Mouse (Mus musculus): ENCODE measurements around the gene Syt3. TPM values are rescaled to one million over a fixed set of nuclear protein-coding genes. Genes with fewer than 3 reads are reported as not detected.

Gene Syt3
- polyA plus RNA-seq, 1 experiment from 2014 or later: 0.70 TPM

DNA sequence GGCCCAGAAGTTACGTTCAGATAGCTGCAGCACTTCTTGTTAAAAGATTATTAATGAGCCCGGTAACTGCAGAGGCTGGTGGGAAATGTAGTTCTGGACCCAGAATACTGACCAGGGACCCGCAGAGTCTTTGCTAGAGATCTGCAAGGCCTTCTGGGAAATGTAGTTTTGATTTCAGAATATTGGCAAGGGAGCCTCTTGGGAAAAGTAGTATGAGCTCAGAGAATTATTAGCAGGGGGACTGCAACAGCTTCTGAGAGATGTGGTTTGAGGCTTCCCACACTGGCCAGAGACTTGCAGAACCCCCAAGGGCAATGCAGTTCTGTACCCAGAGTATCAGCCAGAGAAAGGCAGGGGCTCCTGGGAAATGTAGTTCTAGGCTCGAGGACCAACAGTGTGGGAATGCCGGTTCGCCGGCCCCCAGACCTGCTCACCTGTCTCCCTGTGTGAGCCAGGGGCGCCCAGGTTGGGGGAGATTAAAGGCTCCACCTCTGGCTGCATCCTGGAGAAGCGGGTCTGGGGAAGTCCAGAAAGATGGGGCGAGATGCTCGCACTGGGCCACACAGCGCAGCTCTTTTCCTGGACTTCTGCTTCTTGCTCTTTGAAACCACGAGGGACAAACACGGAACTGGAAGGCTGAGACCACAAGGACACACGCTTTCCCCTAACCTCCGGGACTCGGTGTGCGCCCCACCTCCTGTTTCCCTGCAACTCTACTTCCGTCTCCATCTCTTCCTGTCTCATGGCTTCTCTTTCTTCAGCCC, 9.8 kb upstream of the Syt3 start:
- Histone ChIP-seq H3K4me2 (ENCODE audit: low read depth, low read length) (peak overlapping the region; percentile 98), H3K9ac (ENCODE audit: low read length) (peak overlapping the region; percentile 78), H3K27ac (ENCODE audit: low read length) (peak overlapping the region; percentile 56), H3K4me3 (ENCODE audit: low read length) (peak overlapping the region; percentile 80), H3K27me3 (ENCODE audit: control insufficient read depth, insufficient read depth, low read length) (no peaks in the 10 kb centered on the region), H3K9me3 (replicated peaks; ENCODE audit: control insufficient read depth, low read length) (no peaks in the 10 kb centered on the region), H3K4me1 (ENCODE audit: control insufficient read depth, insufficient read depth, low read length) (peaks cover 19% of the 10 kb centered on the region), H3K36me3 (ENCODE audit: control insufficient read depth, insufficient read depth) (no peaks in the 10 kb centered on the region)
- WGBS: under 1% methylated on average over 19 of the region's 19 CpGs
- ATAC-seq (replicated peaks; ENCODE audit: extremely low read depth, insufficient read depth, low FRiP score): peak; percentile 92

DNA sequence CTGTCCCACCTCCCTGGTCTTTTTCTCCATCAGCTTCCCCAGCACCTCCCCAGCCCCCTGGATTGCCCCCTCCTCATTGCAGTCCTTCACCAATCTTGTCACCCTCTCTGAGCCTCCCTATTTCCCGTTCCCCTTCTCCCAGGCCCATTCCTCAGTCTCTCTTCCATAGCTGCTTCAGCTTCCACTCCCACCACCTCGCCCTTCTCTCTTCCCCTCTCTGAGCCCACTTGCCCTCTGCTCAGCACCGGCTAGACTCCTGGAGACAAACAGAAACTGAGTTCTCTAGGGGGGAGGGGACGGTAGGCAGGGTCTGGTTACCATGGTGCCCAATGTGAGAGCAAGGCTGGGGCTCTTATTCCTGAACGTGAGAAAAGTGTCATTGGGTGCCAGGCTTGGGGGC, 9.1 kb upstream of the Syt3 start:
- no peak for ATAC-seq (replicated peaks; ENCODE audit: extremely low read depth, insufficient read depth, low FRiP score)

DNA sequence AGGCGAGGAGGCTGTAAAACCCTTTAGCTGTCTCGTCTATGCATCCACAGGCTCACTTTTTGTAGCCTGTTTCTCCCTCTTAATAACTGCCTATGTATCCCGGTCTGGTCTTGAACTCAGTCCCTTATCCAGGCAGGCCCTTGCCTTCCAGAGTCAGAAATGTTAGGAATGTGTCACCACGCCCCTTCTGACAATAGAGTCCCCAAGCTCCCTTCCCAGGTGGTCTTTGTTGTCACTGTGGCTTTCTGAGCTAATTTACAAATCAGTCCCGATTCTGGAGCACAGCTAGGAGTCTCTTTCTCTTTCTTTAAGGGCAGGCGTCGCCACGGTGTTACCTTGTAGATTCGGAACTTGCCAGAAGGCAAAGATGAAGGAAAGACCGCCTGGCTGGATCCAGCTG, 8.7 kb upstream of the Syt3 start:
- Histone ChIP-seq H3K9ac (ENCODE audit: low read length) (no peak overlapping the region), H3K9me3 (replicated peaks; ENCODE audit: control insufficient read depth, low read length) (no peaks in the 10 kb centered on the region), H3K4me3 (ENCODE audit: low read length) (no peak overlapping the region), H3K4me1 (ENCODE audit: control insufficient read depth, insufficient read depth, low read length) (peaks cover 19% of the 10 kb centered on the region), H3K4me2 (ENCODE audit: low read depth, low read length) (no peak overlapping the region; the same call in 1 of the 2 replicates), H3K36me3 (ENCODE audit: control insufficient read depth, insufficient read depth) (no peaks in the 10 kb centered on the region), H3K27me3 (ENCODE audit: control insufficient read depth, insufficient read depth, low read length) (no peaks in the 10 kb centered on the region), H3K27ac (ENCODE audit: low read length) (no peak overlapping the region)
- 14% methylated on average over 10 of the region's 10 CpGs for WGBS
- no peak for ATAC-seq (replicated peaks; ENCODE audit: extremely low read depth, insufficient read depth, low FRiP score)

More for the DNA sequence above, 9.1 kb upstream of the Syt3 start:
- Histone ChIP-seq H3K4me2 (ENCODE audit: low read depth, low read length) (peak overlapping the region; percentile 98), H3K4me1 (ENCODE audit: control insufficient read depth, insufficient read depth, low read length) (peaks cover 19% of the 10 kb centered on the region), H3K27me3 (ENCODE audit: control insufficient read depth, insufficient read depth, low read length) (no peaks in the 10 kb centered on the region), H3K4me3 (ENCODE audit: low read length) (peak overlapping the region; percentile 80), H3K9me3 (replicated peaks; ENCODE audit: control insufficient read depth, low read length) (no peaks in the 10 kb centered on the region), H3K27ac (ENCODE audit: low read length) (no peak overlapping the region), H3K36me3 (ENCODE audit: control insufficient read depth, insufficient read depth) (no peaks in the 10 kb centered on the region), H3K9ac (ENCODE audit: low read length) (peak overlapping the region; percentile 78)
- 8% methylated on average over 5 of the region's 5 CpGs for WGBS

DNA sequence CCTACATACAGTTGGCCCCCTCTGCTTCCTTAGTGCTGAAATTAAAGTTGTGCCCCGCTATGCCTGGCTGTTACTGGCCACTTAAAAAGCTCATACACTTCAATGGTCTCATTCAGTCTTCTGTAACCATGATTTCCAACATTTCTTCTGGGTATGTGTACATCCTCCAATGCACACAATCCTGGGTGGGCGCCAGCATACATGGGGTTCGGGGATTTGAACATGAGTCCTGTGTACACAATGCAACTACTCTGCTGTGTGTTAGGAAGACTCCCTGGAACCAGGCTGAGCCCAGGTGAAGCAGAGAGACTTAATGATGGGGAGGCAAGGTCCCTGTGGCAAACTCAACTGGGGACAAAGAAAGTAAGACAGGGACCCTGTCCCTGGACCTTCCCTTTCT, 8.1 kb upstream of the Syt3 start:
- no peak overlapping the region for H3K4me3 ChIP-seq (ENCODE audit: low read length)
- H3K27me3 ChIP-seq (ENCODE audit: control insufficient read depth, insufficient read depth, low read length): no peaks in the 10 kb centered on the region
- H3K36me3 ChIP-seq (ENCODE audit: control insufficient read depth, insufficient read depth): no peaks in the 10 kb centered on the region
- H3K4me1 ChIP-seq (ENCODE audit: control insufficient read depth, insufficient read depth, low read length): peaks cover 19% of the 10 kb centered on the region
- H3K9me3 ChIP-seq (replicated peaks; ENCODE audit: control insufficient read depth, low read length): 0 out of 2 replicates have a peak, but pooled peaks cover 5% of the 10 kb centered on the region
- WGBS: 68% methylated on average over 3 of the region's 3 CpGs
- H3K4me2 ChIP-seq (ENCODE audit: low read depth, low read length): no peak overlapping the region
- H3K9ac ChIP-seq (ENCODE audit: low read length): no peak overlapping the region
- ATAC-seq (replicated peaks; ENCODE audit: extremely low read depth, insufficient read depth, low FRiP score): no peak
- no peak overlapping the region for H3K27ac ChIP-seq (ENCODE audit: low read length)

DNA sequence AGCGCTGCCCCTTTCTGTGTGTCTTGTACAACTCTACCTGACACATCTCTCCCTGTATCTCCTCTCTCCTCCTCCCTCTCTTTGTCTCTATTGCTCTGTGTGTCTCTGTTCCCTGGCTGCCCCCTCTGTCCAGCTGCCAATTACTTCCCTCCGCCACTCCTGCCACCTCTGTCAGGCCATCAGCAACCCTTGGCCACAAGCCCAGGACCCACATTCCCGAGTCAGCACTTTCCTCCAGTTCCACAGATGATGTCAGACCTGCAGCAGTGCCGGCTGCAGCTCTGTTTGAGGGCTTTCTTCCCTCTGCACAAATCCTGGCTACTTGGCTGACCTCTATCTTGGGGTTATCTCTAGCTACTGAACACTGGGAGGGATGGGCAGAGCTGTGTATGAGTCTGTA, 5.6 kb upstream of the Syt3 start:
- H3K9ac ChIP-seq (ENCODE audit: low read length): no peak overlapping the region
- no peak overlapping the region for H3K4me2 ChIP-seq (ENCODE audit: low read depth, low read length)
- 0 out of 2 replicates have a peak, but pooled peaks cover 6% of the 10 kb centered on the region for H3K9me3 ChIP-seq (replicated peaks; ENCODE audit: control insufficient read depth, low read length)
- no peak overlapping the region for H3K4me3 ChIP-seq (ENCODE audit: low read length)
- 17% methylated on average over 4 of the region's 4 CpGs for WGBS
- 0 out of 2 replicates have a peak, but pooled peaks have one; percentile 28 for ATAC-seq (replicated peaks; ENCODE audit: extremely low read depth, insufficient read depth, low FRiP score)
- peaks cover 5% of the 10 kb centered on the region; the same call in 1 of the 2 replicates for H3K27me3 ChIP-seq (ENCODE audit: control insufficient read depth, insufficient read depth, low read length)
- H3K27ac ChIP-seq (ENCODE audit: low read length): peak overlapping the region; percentile 39; the same call in 1 of the 2 replicates
- H3K4me1 ChIP-seq (ENCODE audit: control insufficient read depth, insufficient read depth, low read length): peaks cover 17% of the 10 kb centered on the region
- no peaks in the 10 kb centered on the region for H3K36me3 ChIP-seq (ENCODE audit: control insufficient read depth, insufficient read depth)

DNA sequence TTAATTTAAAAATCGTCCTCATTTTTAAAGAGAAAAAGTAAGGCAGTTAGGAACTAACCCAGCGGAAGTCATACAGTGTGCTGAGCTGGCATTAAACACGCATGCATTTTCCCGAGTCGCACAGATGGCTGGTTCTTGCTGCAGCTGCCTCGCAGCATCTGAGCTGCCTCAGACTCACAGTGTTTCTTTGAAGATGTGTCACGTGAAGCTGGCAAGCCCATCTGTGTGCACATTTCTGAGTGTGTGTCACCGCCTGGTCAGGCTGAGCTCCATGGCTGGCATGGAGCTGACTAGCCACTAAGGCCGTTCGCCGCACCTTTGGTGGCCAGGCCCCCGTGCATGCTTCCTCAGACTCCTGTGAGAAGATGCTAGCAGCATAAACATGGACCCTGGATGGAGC, 1.4 kb upstream of the Syt3 start:
- H3K36me3 ChIP-seq (ENCODE audit: control insufficient read depth, insufficient read depth): no peaks in the 10 kb centered on the region
- H3K9me3 ChIP-seq (replicated peaks; ENCODE audit: control insufficient read depth, low read length): 0 out of 2 replicates have a peak, but pooled peaks cover 6% of the 10 kb centered on the region
- ATAC-seq (replicated peaks; ENCODE audit: extremely low read depth, insufficient read depth, low FRiP score): no peak
- H3K4me2 ChIP-seq (ENCODE audit: low read depth, low read length): no peak overlapping the region
- H3K9ac ChIP-seq (ENCODE audit: low read length): no peak overlapping the region
- no peak overlapping the region for H3K27ac ChIP-seq (ENCODE audit: low read length)
- H3K4me3 ChIP-seq (ENCODE audit: low read length): no peak overlapping the region
- peaks cover 13% of the 10 kb centered on the region for H3K4me1 ChIP-seq (ENCODE audit: control insufficient read depth, insufficient read depth, low read length)
- WGBS: 66% methylated on average over 12 of the region's 12 CpGs
- H3K27me3 ChIP-seq (ENCODE audit: control insufficient read depth, insufficient read depth, low read length): peaks cover 16% of the 10 kb centered on the region

DNA sequence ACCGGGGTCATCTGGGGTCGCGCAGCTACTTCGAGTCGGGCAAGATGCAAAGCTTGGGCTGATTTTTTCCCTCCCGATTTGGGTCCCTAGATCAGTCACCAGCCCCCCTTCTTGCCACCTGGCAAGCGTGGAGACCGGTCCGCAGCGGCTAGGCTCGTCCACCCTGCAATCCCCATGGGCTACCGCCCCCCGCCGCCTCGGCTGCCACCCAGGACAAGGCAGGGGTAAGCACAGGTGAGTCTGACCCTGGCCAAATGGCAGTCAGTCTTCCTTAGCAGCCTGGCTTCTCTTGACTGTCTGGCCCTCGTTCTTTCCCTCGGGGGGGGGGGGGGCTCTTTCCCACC, 786 bp downstream of the Syt3 start:
- 0 out of 2 replicates have a peak, but pooled peaks have one; percentile 19 for ATAC-seq (replicated peaks; ENCODE audit: extremely low read depth, insufficient read depth, low FRiP score)
- Histone ChIP-seq H3K9me3 (replicated peaks; ENCODE audit: control insufficient read depth, low read length) (0 out of 2 replicates have a peak, but pooled peaks cover 6% of the 10 kb centered on the region), H3K9ac (ENCODE audit: low read length) (peak overlapping the region; percentile 64), H3K27me3 (ENCODE audit: control insufficient read depth, insufficient read depth, low read length) (peaks cover 19% of the 10 kb centered on the region), H3K36me3 (ENCODE audit: control insufficient read depth, insufficient read depth) (no peaks in the 10 kb centered on the region), H3K4me1 (ENCODE audit: control insufficient read depth, insufficient read depth, low read length) (peaks cover 2% of the 10 kb centered on the region; the same call in 1 of the 2 replicates), H3K4me3 (ENCODE audit: low read length) (peak overlapping the region; percentile 59), H3K27ac (ENCODE audit: low read length) (no peak overlapping the region), H3K4me2 (ENCODE audit: low read depth, low read length) (peak overlapping the region; percentile 94)
- 2% methylated on average over 17 of the region's 17 CpGs for WGBS

DNA sequence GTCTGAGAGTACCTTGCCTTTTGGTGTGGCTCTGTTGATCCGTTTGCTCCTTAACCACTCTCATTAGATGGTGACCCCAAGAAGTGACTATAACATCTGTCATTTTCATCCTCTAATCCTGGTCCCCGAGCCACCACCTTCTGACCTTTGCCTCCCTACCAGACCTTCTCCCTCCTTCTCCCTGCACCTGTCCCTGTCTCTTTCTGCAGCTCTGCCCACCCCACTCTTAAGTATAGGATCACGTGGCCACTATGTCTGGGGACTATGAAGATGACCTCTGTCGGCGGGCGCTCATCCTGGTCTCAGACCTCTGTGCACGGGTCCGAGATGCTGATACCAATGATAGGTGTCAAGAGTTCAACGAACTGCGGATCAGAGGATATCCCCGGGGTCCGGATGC, 1.8 kb downstream of the Syt3 start, which contains the start of gene 1700008O03Rik:
Gene 1700008O03Rik, minus strand, starts transcription at position 101 of the 400 bp plus-strand sequence.
- H3K27me3 ChIP-seq (ENCODE audit: control insufficient read depth, insufficient read depth, low read length): peaks cover 19% of the 10 kb centered on the region
- H3K4me1 ChIP-seq (ENCODE audit: control insufficient read depth, insufficient read depth, low read length): peaks cover 2% of the 10 kb centered on the region; the same call in 1 of the 2 replicates
- H3K27ac ChIP-seq (ENCODE audit: low read length): no peak within 1 kb of the TSS
- peak within 1 kb of the TSS; percentile 94 for H3K4me2 ChIP-seq (ENCODE audit: low read depth, low read length)
- WGBS: 76% methylated on average over 12 of the region's 12 CpGs
- no peak for ATAC-seq (replicated peaks; ENCODE audit: extremely low read depth, insufficient read depth, low FRiP score)
- H3K36me3 ChIP-seq (ENCODE audit: control insufficient read depth, insufficient read depth): no peaks in the 10 kb centered on the region
- H3K9me3 ChIP-seq (replicated peaks; ENCODE audit: control insufficient read depth, low read length): 0 out of 2 replicates have a peak, but pooled peaks cover 1% of the 10 kb centered on the region
- peak within 1 kb of the TSS; percentile 59 for H3K4me3 ChIP-seq (ENCODE audit: low read length)
- H3K9ac ChIP-seq (ENCODE audit: low read length): peak within 1 kb of the TSS; percentile 64

DNA sequence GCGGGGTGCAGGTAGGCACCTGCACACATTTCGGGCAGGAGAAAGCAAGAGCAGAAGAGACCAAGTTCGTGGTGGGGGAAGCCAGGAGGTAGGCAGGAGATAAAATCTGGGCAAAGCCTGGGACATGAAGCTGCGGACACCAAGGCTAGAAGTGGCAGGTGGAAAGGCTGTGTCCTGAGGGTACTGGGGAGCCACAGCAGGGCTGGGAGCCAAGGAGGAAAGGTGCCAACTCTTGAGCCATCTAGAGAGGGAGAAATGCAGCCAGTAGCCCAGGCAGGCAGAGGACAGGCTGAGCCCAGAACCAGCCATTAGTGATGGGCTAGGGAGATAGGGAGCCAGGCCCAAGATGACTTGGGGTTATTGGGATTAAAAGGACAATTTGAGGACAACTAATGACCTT, 7.9 kb downstream of the Syt3 start:
- H3K27me3 ChIP-seq (ENCODE audit: control insufficient read depth, insufficient read depth, low read length): peaks cover 6% of the 10 kb centered on the region
- H3K4me3 ChIP-seq (ENCODE audit: low read length): no peak overlapping the region
- H3K27ac ChIP-seq (ENCODE audit: low read length): no peak overlapping the region
- 73% methylated on average over 4 of the region's 4 CpGs for WGBS
- H3K4me2 ChIP-seq (ENCODE audit: low read depth, low read length): no peak overlapping the region
- no peaks in the 10 kb centered on the region for H3K4me1 ChIP-seq (ENCODE audit: control insufficient read depth, insufficient read depth, low read length)
- ATAC-seq (replicated peaks; ENCODE audit: extremely low read depth, insufficient read depth, low FRiP score): no peak
- no peaks in the 10 kb centered on the region for H3K36me3 ChIP-seq (ENCODE audit: control insufficient read depth, insufficient read depth)
- no peaks in the 10 kb centered on the region for H3K9me3 ChIP-seq (replicated peaks; ENCODE audit: control insufficient read depth, low read length)
- no peak overlapping the region for H3K9ac ChIP-seq (ENCODE audit: low read length)
